Mouse (Mus musculus): ENCODE results near the gene Cacna1d. TPM values are rescaled to one million over a fixed set of nuclear protein-coding genes. Genes with fewer than 3 reads are reported as not detected.

Cacna1d gene
- polyA plus RNA-seq, 1 experiment = 3.2 TPM

GRCm38 (mm10) chr14:30009864-30010560 lies 481.2 kb downstream of the Cacna1d start:
- H3K27me3 ChIP-seq (ENCODE audit: control insufficient read depth, insufficient read depth, low read length) = peaks cover 7% of the 10 kb centered on the region; the same call in 1 of the 2 replicates
- H3K4me3 ChIP-seq (ENCODE audit: extremely low read depth, insufficient read depth, insufficient read length) = no peak overlapping the region
- DNase-seq (ENCODE audit: low read depth in 1 of 2, low spot score in 2 of 2) = no peak
- TF ChIP-seq POLR2A (IDR thresholded peaks at IDR 0.05; ENCODE audit: low read depth, low read length) (no peak), CTCF (IDR thresholded peaks at IDR 0.05; ENCODE audit: extremely low read depth, insufficient read depth, insufficient read length, insufficient replicate concordance) (no peak)
- WGBS = 69% methylated on average over 10 of the region's 10 CpGs
- no peaks in the 10 kb centered on the region for H3K36me3 ChIP-seq (ENCODE audit: control insufficient read depth, insufficient read depth, low read length)
- peaks cover 15% of the 10 kb centered on the region for H3K4me1 ChIP-seq (ENCODE audit: control insufficient read depth, insufficient read depth, insufficient read length)
- H3K27ac ChIP-seq (ENCODE audit: insufficient read depth, low read length) = no peak overlapping the region

DNA sequence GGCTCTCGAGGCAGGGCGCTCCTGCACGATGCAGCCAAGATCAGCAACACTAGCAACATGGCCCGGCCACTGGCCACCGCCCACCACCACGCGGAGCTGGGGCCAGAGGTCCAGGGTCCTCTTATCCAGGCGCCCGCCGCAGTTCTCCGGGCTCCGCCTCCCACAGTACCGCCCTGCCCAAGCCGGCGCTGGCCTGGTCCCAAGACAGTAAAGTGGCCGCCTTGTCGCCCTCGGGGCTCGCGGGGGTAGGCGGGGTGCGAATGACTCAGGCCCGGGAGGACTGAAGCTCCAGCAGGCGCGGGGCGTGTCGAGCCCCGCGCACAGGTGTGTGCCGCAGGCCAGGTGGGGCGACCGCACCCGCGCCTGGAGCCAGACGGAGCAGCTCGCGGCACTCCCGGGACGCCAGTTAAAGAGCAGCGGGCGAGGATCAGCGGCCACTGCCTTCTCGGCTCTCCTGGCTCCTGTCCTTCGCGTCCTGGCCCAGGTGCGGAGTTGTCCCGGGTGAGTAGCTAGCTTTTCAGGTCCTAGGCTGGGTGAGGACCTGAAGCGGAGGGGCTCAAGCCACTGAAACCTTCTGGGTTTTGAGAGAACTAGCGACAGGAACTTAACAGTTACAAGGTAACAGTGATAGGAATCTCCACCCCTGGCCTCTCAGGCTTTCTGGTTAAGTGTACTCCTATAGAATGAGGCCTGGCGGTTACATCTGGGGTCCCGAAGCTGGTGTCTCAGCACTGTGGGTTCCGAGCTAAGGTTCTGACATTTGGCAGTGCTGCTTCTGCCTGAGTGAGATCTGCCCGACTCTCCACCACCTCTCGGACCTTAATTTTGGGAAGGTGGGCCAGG lies 482.3 kb downstream of the Cacna1d start, which contains the start of the genes Il17rb and Chdh:
Gene Il17rb (minus strand): TSS at position 164 of the 843 bp plus-strand sequence.
Gene Chdh (plus strand): TSS at position 291 of the 843 bp plus-strand sequence.
- Histone ChIP-seq H3K27ac (ENCODE audit: insufficient read depth, low read length) (no peak within 1 kb of the TSS), H3K27me3 (ENCODE audit: control insufficient read depth, insufficient read depth, low read length) (peaks cover 7% of the 10 kb centered on the region; the same call in 1 of the 2 replicates), H3K4me1 (ENCODE audit: control insufficient read depth, insufficient read depth, insufficient read length) (peaks cover 6% of the 10 kb centered on the region; the same call in 1 of the 2 replicates), H3K4me3 (ENCODE audit: extremely low read depth, insufficient read depth, insufficient read length) (peak within 1 kb of the TSS; percentile 40; the same call in 1 of the 2 replicates), H3K36me3 (ENCODE audit: control insufficient read depth, insufficient read depth, low read length) (no peaks in the 10 kb centered on the region)
- WGBS = 10% methylated on average over 54 of the region's 54 CpGs
- DNase-seq (ENCODE audit: low read depth in 1 of 2, low spot score in 2 of 2) = no peak
- no peak for TF ChIP-seq POLR2A (IDR thresholded peaks at IDR 0.05; ENCODE audit: low read depth, low read length)
- no peak for TF ChIP-seq CTCF (IDR thresholded peaks at IDR 0.05; ENCODE audit: extremely low read depth, insufficient read depth, insufficient read length, insufficient replicate concordance)

DNA sequence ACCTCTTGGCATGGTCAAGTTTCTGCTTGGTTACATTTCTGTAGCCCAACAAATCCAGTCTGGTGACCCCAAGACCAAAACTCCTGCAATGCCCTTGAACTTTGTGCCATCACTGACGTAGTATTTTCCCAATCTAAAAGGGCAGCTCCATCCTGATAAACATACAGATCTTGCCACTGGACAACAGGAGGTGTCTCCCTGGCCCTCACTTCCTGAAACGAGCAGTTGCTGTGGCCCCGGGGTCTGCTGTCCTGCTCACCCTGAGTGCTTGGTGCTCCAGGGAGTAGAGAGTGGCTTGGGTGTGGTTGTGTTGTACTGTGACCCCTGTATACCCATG lies 491.8 kb downstream of the Cacna1d start:
- H3K4me3 ChIP-seq (ENCODE audit: extremely low read depth, insufficient read depth, insufficient read length) = no peak overlapping the region
- H3K36me3 ChIP-seq (ENCODE audit: control insufficient read depth, insufficient read depth, low read length) = peaks cover 9% of the 10 kb centered on the region
- TF ChIP-seq CTCF (IDR thresholded peaks at IDR 0.05; ENCODE audit: extremely low read depth, insufficient read depth, insufficient read length, insufficient replicate concordance) = no peak
- TF ChIP-seq POLR2A (IDR thresholded peaks at IDR 0.05; ENCODE audit: low read depth, low read length) = no peak
- WGBS = 75% methylated on average over 3 of the region's 3 CpGs
- no peak for DNase-seq (ENCODE audit: low read depth in 1 of 2, low spot score in 2 of 2)
- H3K27me3 ChIP-seq (ENCODE audit: control insufficient read depth, insufficient read depth, low read length) = no peaks in the 10 kb centered on the region
- no peaks in the 10 kb centered on the region for H3K4me1 ChIP-seq (ENCODE audit: control insufficient read depth, insufficient read depth, insufficient read length)
- H3K27ac ChIP-seq (ENCODE audit: insufficient read depth, low read length) = no peak overlapping the region

DNA sequence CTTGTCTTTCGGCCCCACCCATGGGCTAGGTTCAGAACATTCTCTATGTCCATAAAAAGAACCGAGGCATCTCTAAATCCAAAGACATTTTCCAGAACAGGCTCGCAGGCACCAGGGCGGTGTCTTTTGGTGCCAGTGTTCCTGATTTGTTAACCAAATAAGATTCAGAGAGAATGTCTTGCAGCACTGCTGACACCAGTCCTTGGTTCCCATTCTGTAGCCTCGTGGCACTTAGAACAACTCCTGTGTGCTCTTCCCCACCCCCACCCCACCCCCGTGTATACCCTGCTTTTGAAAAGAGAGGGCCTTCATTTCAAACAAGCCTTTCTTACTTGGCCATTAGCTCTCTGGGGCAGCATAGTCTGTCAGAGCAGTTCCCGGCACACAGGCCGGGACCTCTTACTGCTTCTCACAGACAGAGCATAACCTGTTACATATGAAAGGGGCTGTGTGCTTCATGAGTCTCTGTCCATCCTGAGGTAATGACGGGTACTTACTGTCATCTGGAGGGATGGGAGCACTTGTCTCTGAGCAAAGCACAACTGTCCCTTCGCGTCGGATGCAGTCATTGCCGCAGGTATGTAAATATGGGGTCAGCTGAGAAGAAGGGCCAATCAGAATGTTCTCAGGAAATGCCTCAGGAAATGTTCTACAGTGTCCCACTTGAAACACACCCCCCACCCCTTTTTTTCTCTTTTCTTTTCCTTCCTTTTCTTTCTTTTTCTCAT lies 492.3 kb downstream of the Cacna1d start:
- Histone ChIP-seq H3K27ac (ENCODE audit: insufficient read depth, low read length) (no peak overlapping the region), H3K4me3 (ENCODE audit: extremely low read depth, insufficient read depth, insufficient read length) (no peak overlapping the region), H3K36me3 (ENCODE audit: control insufficient read depth, insufficient read depth, low read length) (peaks cover 12% of the 10 kb centered on the region), H3K27me3 (ENCODE audit: control insufficient read depth, insufficient read depth, low read length) (no peaks in the 10 kb centered on the region), H3K4me1 (ENCODE audit: control insufficient read depth, insufficient read depth, insufficient read length) (no peaks in the 10 kb centered on the region)
- TF ChIP-seq POLR2A (IDR thresholded peaks at IDR 0.05; ENCODE audit: low read depth, low read length) = no peak
- 81% methylated on average over 13 of the region's 13 CpGs for WGBS
- no peak for DNase-seq (ENCODE audit: low read depth in 1 of 2, low spot score in 2 of 2)

DNA sequence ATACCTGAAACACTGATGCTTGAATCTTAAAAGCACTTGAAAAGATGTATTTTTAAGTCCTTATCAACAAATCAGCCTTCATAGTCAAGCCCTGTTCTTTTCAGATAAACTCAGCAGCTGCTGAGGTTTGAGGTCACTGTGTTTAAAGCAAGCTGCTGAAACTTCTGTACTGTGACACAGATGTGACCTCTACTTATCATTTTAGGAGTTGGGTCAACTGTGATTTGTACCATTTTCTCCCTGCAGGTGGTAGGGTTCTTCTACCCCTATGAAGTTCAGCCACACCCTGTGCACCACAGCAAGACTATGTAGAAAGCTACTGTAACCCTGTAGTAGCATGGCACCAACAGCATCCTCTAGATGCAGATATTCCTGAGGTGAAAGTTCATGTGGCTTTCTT lies 493.9 kb downstream of the Cacna1d start:
- H3K27me3 ChIP-seq (ENCODE audit: control insufficient read depth, insufficient read depth, low read length) = no peaks in the 10 kb centered on the region
- H3K27ac ChIP-seq (ENCODE audit: insufficient read depth, low read length) = no peak overlapping the region
- no peak for DNase-seq (ENCODE audit: low read depth in 1 of 2, low spot score in 2 of 2)
- H3K36me3 ChIP-seq (ENCODE audit: control insufficient read depth, insufficient read depth, low read length) = peaks cover 21% of the 10 kb centered on the region
- no peak overlapping the region for H3K4me3 ChIP-seq (ENCODE audit: extremely low read depth, insufficient read depth, insufficient read length)
- no peaks in the 10 kb centered on the region for H3K4me1 ChIP-seq (ENCODE audit: control insufficient read depth, insufficient read depth, insufficient read length)
- no peak for TF ChIP-seq CTCF (IDR thresholded peaks at IDR 0.05; ENCODE audit: extremely low read depth, insufficient read depth, insufficient read length, insufficient replicate concordance)
- no peak for TF ChIP-seq POLR2A (IDR thresholded peaks at IDR 0.05; ENCODE audit: low read depth, low read length)

DNA sequence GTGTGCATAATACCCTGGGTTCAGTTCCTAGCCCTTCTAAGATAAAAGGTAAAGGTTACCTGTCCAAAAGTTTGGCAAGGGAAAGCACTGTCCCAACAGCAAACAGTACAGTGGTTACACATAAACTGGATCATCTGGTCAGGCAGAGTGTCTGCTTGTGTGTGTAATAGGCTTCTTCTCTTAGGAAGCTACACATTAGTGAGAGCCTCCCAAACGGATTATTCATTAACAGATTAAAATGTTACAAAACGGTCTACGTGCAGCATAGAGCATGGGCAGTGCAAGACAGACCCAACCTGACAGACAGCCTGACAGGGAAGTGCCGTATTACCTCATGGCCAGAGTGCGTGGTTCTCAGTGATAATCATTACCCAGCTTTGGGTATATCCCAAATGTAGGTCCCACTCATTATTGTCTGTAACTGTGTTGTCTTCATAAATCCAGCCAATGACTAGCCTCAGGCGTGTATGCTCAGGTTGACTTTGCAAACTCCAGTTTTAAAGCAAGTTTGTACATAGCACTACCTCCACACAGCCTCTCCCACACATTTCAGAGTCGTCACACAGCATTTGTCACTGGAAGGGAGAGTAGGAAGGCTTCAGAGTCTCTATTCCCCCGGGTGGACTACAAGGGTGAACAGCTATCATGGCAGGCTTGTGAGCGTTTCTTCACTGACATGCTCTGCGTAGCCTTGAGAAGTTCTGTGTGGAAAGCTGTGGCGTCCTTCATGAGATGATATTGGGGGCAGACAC lies 495.1 kb downstream of the Cacna1d start:
- no peak overlapping the region for H3K27ac ChIP-seq (ENCODE audit: insufficient read depth, low read length)
- H3K4me1 ChIP-seq (ENCODE audit: control insufficient read depth, insufficient read depth, insufficient read length) = no peaks in the 10 kb centered on the region
- H3K4me3 ChIP-seq (ENCODE audit: extremely low read depth, insufficient read depth, insufficient read length) = no peak overlapping the region
- no peaks in the 10 kb centered on the region for H3K27me3 ChIP-seq (ENCODE audit: control insufficient read depth, insufficient read depth, low read length)
- 96% methylated on average over 11 of the region's 11 CpGs for WGBS
- H3K36me3 ChIP-seq (ENCODE audit: control insufficient read depth, insufficient read depth, low read length) = peaks cover 26% of the 10 kb centered on the region
- TF ChIP-seq POLR2A (IDR thresholded peaks at IDR 0.05; ENCODE audit: low read depth, low read length) (no peak), CTCF (IDR thresholded peaks at IDR 0.05; ENCODE audit: extremely low read depth, insufficient read depth, insufficient read length, insufficient replicate concordance) (no peak)
- no peak for DNase-seq (ENCODE audit: low read depth in 1 of 2, low spot score in 2 of 2)
